Mouse (Mus musculus) cerebellum, adult 2 months (tissue): ENCODE data around the gene Slc4a7. TPM values are rescaled to one million over a fixed set of nuclear protein-coding genes. Genes with fewer than 3 reads are reported as not detected.

Experiments
- DNase-seq, 2 experiments: peaks; one replicate each; pipeline ENCODE4 v3.0.0; 2021
- H3K27ac ChIP-seq: fragments of 200-500 bp; 2 replicates; pipeline ENCODE4 v1.5.1; 2012; ENCODE audit warnings: low read length, control low read depth, inconsistent platforms; ENCODE audit not compliant: insufficient read depth
- H3K27me3 ChIP-seq: fragments of 200-500 bp; 2 replicates; pipeline ENCODE4 v1.6.1; 2012; ENCODE audit warnings: inconsistent platforms, mild to moderate bottlenecking, low read length, moderate library complexity; ENCODE audit not compliant: control insufficient read depth, insufficient read depth
- H3K4me1 ChIP-seq: fragments of 200-500 bp; 2 replicates; pipeline ENCODE4 v1.6.1; 2011; ENCODE audit warnings: low read length; ENCODE audit not compliant: control insufficient read depth, insufficient read depth
- H3K4me3 ChIP-seq: fragments of 200-500 bp; replicated peaks from 2 replicates; pipeline ENCODE3; 2011; ENCODE audit warnings: mild to moderate bottlenecking, low read depth, low read length, control low read depth; ENCODE audit not compliant: insufficient read depth
- CTCF ChIP-seq: fragments of 200-500 bp; IDR thresholded peaks from 2 replicates; pipeline ENCODE4 v1.5.1; 2011; ENCODE audit warnings: low read depth, mild to moderate bottlenecking, control low read depth, low read length, moderate library complexity, borderline replicate concordance; ENCODE audit not compliant: insufficient read depth
- POLR2A ChIP-seq: fragments of 200-500 bp; IDR thresholded peaks from 2 replicates; pipeline ENCODE4 v1.6.1; 2011; ENCODE audit warnings: low read length, control low read depth, borderline replicate concordance; ENCODE audit not compliant: insufficient read depth
- whole genome bisulfite sequencing: fragments of 180-500 bp; shearing (Covaris S2); methylation state at CpG from one replicate; pipeline ENCODE4 v1.1.7; 2018; 5-methylcytosine and 5-hydroxymethylcytosine counted together
- polyA plus RNA-seq: library from polyadenylated mRNA; depleted of rRNA; stranded (reverse); fragments of >200 nt; gene quantifications from 2 replicates; pipeline ENCODE4 v1.2.3, GENCODE M21; 2012

Gene Slc4a7
- polyA plus RNA-seq, 1 experiment, result 9.8 TPM

DNA sequence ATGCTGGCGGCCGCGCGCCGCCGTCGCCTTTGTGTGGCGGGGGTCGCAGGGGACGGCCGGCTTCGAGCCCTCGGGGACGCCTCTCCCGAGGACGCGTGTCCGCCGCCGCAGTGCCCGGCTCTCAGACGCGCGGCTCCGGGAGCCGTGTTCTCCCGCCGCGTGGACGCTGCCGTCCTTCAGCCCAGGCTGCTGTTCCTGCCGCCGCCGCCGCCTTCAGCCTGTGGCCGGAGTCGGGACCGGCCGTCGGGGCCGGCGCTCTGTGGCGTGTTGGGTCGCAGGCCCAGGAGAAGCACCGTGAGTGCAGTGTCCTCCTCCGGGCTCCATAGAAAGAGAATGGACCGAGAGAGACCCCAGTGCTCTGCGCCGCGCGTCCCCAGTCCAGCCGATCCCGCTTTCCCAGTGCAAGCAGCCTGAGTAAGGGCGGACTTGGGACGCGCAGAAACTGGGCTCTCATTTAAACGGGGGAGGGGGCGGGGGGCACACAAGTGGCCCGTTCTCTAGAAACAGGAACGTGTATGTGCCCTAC is 1.3 kb downstream of the Slc4a7 start:
- peak overlapping the region; percentile 75 for H3K4me3 ChIP-seq
- WGBS, result under 1% methylated on average over 60 of the region's 60 CpGs

DNA sequence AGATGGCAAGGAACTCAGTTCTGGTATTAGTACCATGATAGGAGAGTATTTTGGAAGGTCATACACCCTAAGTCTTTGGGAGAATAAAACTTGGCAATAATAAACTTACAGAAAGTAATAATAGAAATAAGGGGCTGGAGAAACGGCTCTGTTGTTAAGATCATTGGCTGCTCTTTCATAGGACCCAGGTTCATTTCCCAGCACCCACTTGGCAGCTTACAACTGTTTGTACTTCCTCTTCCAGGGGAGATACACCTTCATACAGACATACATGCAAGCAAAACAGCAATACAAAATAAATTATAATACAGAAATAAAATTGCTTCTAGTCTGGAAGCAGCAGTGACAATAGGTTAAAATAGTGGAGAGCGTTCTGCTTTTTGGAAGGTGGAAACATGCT is 2.6 kb downstream of the Slc4a7 start:
- Histone ChIP-seq H3K27me3 (no peaks in the 10 kb centered on the region), H3K4me1 (no peaks in the 10 kb centered on the region; the same call in 1 of the 2 replicates), H3K27ac (no peak overlapping the region), H3K4me3 (no peak overlapping the region)
- DNase-seq, result no peak
- TF ChIP-seq CTCF (no peak), POLR2A (no peak)
- WGBS, result 80% methylated on average over 2 of the region's 2 CpGs

More for the DNA sequence above, 1.3 kb downstream of the Slc4a7 start:
- peak; percentile 63 to 74 for DNase-seq
- H3K27ac ChIP-seq, result no peak overlapping the region
- no peaks in the 10 kb centered on the region; the same call in 1 of the 2 replicates for H3K4me1 ChIP-seq
- TF ChIP-seq POLR2A (no peak), CTCF (no peak)
- H3K27me3 ChIP-seq, result no peaks in the 10 kb centered on the region

DNA sequence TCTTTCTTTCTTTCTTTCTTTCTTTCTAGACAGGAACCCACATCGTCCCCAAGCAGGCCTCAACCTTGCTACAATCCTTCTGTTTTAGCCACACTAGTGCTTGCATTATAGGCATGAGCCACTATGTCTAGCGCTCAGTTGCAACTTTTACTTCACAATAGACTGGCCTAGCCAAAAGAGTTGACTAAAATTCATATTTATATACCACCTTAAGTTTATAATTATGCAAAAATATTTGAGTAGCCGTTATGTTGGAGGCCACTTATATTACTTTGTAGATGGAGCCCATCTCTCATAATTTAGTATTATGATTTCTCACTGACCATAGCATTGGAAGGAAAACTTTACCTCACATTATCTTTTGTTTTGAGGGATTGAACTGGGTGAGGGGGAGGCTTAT is 3.0 kb downstream of the Slc4a7 start:
- H3K4me3 ChIP-seq, result no peak overlapping the region
- DNase-seq, result no peak
- no peak overlapping the region for H3K27ac ChIP-seq
- no peaks in the 10 kb centered on the region for H3K27me3 ChIP-seq
- 94% methylated on average over 3 of the region's 3 CpGs for WGBS
- TF ChIP-seq POLR2A (no peak), CTCF (no peak)
- no peaks in the 10 kb centered on the region; the same call in 1 of the 2 replicates for H3K4me1 ChIP-seq

GRCm38 (mm10) chr14:14706381-14706780 is 4.3 kb downstream of the Slc4a7 start:
- H3K27me3 ChIP-seq, result no peaks in the 10 kb centered on the region
- TF ChIP-seq POLR2A, result no peak
- no peak for TF ChIP-seq CTCF
- H3K4me3 ChIP-seq, result no peak overlapping the region
- 91% methylated on average over 1 of the region's 1 CpGs for WGBS
- no peaks in the 10 kb centered on the region; the same call in 1 of the 2 replicates for H3K4me1 ChIP-seq
- DNase-seq, result no peak
- H3K27ac ChIP-seq, result no peak overlapping the region

- no peak overlapping the region for H3K4me3 ChIP-seq
- DNase-seq, result no peak
- TF ChIP-seq CTCF (no peak), POLR2A (no peak)
- no peak overlapping the region for H3K27ac ChIP-seq
- H3K4me1 ChIP-seq, result no peaks in the 10 kb centered on the region; the same call in 1 of the 2 replicates
- no peaks in the 10 kb centered on the region for H3K27me3 ChIP-seq
- WGBS, result 76% methylated on average over 1 of the region's 1 CpGs
These were observed 5.0 kb downstream of the Slc4a7 start for GRCm38 (mm10) chr14:14707061-14707460.

- Histone ChIP-seq H3K27ac (no peak overlapping the region), H3K4me3 (no peak overlapping the region), H3K27me3 (no peaks in the 10 kb centered on the region), H3K4me1 (no peaks in the 10 kb centered on the region; the same call in 1 of the 2 replicates)
- no peak for DNase-seq
- no peak for TF ChIP-seq CTCF
- TF ChIP-seq POLR2A, result no peak
- 95% methylated on average over 1 of the region's 1 CpGs for WGBS
These were observed 6.9 kb downstream of the Slc4a7 start for GRCm38 (mm10) chr14:14709021-14709420.

GRCm38 (mm10) chr14:14714130-14714529 is 12.1 kb downstream of the Slc4a7 start:
- 0 out of 2 replicates have a peak, but pooled peaks cover 3% of the 10 kb centered on the region for H3K4me1 ChIP-seq
- no peaks in the 10 kb centered on the region for H3K27me3 ChIP-seq
- DNase-seq, result peak in 1 of 2 experiments; percentile 8
- H3K4me3 ChIP-seq, result no peak overlapping the region
- peak; percentile 38; the same call in 1 of the 2 replicates for TF ChIP-seq CTCF
- TF ChIP-seq POLR2A, result no peak
- H3K27ac ChIP-seq, result no peak overlapping the region

DNA sequence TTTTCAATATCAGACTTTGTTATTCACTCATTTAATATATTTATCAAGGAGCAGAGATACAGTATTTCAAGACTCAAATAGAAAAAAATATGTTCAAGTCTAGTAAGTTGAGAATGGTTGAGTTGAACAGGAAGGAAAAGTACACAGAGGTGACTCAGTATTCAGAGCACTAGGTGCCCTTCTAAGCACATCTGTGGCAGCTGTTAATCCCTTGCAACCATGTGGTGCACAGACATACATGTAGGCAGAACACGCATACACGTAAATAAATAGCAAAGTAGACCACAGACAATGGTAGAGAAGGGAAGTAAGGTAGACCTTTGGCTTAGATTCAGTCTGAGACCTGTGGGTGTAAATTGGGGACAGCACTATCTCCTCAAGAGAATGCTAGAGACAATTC is 13.7 kb downstream of the Slc4a7 start:
- 94% methylated on average over 2 of the region's 2 CpGs for WGBS
- DNase-seq, result no peak
- Histone ChIP-seq H3K4me1 (0 out of 2 replicates have a peak, but pooled peaks cover 3% of the 10 kb centered on the region), H3K4me3 (no peak overlapping the region), H3K27ac (no peak overlapping the region), H3K27me3 (no peaks in the 10 kb centered on the region)
- TF ChIP-seq CTCF, result no peak
- no peak for TF ChIP-seq POLR2A

DNA sequence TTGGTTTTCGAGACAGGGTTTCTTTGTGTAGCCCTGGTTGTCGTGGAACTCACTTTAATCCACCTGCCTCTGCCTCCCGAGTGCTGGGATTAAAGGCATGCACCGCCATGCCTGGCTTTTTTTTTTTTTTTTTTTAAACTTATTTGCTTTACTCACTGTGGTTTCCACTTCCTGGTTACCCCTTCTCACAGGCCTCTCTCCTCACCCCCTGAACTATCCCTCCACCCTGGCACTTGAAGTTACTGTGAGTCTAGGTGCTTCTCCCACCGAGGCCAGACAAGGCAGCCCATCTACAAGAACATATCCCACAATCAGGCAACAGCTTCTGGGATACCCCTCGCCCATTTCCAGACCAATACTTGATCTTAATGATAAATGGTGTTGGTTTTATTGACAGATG is 14.8 kb downstream of the Slc4a7 start:
- Histone ChIP-seq H3K27ac (no peak overlapping the region), H3K4me3 (no peak overlapping the region), H3K27me3 (no peaks in the 10 kb centered on the region), H3K4me1 (0 out of 2 replicates have a peak, but pooled peaks cover 3% of the 10 kb centered on the region)
- 89% methylated on average over 6 of the region's 6 CpGs for WGBS
- no peak for DNase-seq
- TF ChIP-seq POLR2A, result no peak
- no peak for TF ChIP-seq CTCF
